Mouse (Mus musculus) neural tube, postnatal 0 days (tissue): ENCODE data around the gene Gm29797. TPM values are rescaled to one million over a fixed set of nuclear protein-coding genes. Genes with fewer than 3 reads are reported as not detected.

Experiments used
- polyA plus RNA-seq: library from polyadenylated mRNA; unstranded; fragments of >200 nt; fragmentation: Nextera tagmentation; extraction: Ambion mirVana; gene quantifications from 2 replicates; pipeline ENCODE4 v1.2.1, GENCODE M21; 2015

Gm29797 gene
- not detected in 2 replicates for polyA plus RNA-seq

DNA sequence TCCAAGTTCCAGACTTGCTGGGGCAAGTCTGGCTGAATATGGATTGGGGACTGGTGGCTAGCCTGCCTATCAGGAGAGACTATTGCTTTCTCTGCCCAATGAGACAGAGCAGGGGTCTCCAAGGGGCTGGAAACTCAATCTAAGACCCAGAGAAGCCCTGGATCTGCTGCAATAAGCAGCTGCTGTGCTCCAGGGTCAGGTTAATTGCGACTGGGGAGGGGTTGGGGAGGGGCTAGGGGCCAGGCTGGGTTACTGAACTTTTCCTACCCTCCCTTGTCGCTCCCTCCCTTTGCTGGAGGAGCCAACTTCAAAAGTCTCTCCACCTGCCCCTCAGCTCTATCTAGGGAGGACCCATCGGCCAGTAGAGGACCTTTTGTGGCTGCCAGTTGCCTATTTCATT is at the start of gene Gm29797:
Gene Gm29797 (plus strand): TSS at position 301 of the 400 bp plus-strand sequence.

DNA sequence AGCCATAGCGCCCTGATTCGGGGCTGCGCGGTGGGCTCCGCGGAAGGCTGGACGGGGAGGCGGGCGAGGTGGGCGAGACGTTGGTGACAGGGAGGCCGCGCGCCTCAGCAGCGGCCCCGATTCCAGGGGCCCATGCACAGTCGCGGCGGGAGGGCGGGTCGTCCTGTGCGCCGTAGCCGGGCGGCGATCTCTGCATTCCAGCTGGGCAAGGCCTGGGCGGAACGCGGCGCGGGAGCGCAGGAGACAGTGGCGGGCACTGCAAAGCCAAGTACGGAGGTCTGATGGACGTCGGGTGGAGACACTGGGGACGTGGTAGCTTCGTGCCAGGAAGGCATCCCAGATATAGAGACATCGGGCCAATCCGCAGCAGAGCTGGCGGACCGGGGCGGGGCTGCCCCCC is 14.5 kb downstream of the Gm29797 start, which contains the start of gene Sox18:
Gene Sox18 (minus strand): TSS at position 315 of the 400 bp plus-strand sequence.

DNA sequence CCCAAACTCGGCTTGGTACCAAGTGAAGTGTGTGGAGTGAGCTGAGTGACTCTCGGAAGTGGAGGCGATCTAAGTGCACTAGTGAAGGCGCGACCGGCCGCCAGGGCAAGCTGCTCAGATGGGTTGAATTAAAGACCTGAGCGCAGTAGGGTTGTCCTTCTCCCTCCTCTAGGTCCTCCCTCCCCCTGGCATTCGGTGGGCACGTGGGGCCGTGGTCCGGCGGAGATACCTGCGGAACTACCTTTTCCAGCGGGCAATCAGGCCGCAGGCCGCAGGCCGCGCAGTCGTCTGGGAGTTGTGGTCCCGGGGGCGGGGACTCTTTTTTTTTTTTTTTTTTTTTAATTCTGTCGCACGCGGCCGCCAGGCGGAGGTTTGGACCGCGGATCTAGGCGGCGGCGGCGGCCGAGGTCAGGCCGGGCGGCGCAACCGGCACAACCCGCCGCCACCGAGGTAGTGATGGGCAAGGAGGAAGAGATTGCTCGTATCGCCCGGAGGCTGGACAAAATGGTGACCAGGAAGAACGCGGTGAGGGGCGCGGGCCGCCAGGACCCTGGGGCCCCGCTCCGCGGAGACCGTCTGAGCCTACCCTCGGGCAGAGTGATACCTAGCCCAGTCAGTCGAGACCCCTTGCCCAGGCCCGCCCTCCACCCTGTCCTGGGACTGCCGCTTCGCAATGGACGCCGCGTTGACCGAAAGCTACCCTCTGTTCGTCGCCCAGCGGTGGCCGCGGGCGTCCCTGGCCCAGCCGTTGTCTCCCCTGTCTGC is 23.3 kb downstream of the Gm29797 start, which contains the start of gene Tcea2:
Gene Tcea2 (plus strand): TSS at position 360 of the 765 bp plus-strand sequence.

DNA sequence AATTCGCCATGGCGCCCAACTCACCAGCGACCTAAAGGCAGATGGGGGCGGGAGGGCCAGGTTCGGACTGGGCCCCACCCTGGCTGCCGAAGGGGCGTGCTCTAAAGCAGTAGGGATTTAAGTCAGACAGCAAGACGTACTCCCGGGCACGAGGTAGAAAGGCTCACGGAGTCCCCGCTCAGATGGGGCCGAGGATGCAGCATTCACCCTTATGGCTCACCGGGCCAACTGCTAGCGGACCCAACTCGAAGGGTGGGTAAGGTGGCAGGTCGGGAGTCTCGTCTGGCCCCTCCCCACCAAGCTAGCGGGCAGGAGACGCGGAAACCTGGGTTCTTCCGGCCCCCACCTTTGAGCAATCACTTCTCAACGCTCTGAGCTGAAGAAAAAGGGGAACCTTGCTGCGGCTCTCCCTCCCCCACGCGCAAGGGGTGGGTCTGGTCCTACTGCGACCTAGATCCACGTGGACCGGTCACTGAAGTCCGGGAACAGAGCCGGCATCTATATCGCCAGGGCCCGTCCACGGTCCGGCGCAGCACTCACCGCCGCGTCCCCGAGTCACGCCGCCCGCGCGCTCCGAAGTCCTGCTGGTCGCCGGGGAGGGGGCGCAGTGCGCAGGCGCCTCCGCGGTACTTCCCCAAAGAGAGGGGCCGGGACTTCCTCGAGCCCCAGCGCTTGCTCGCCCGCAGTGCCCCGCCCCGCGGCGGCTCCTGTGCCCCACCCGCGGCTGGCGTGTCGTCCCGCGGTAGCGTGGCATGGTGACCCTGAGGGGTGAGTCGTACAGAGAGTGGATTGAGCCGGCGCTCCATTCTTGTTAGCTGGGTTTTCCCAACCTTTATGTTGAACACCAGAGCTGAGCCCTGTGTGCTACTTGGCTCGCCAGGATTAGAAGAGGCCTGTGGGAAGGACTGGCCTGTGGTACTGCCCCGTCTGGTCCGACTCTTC is 36.8 kb downstream of the Gm29797 start, which contains the start of gene Rgs19:
Gene Rgs19 (minus strand): TSS at position 639 of the 942 bp plus-strand sequence.

DNA sequence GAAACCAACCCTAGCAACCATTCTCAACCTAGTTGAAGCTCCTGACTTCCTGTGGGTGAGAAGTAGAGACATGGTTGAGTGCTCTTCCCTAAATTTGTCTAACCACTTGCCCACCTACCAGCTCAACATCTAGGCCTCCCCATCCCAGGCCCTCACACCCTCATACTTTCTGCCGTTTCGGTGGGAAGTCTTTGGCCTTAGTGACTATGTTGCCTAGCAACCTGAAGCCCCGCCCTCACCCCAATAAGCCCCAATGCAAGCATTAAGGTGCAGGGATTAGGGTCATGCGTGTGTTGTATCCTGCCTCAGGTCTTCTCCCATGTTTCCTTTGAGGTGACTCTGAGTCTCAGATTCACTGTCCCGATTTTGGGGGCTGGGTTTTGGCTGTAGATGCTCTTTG is 41.4 kb downstream of the Gm29797 start, which contains the start of gene Lkaaear1:
Gene Lkaaear1 (minus strand): TSS at position 202 of the 400 bp plus-strand sequence.

Other genes with a start within 250 kb of the Gm29797 start
- gene Zbtb46, start 197.6 kb upstream of the Gm29797 start, polyA plus RNA-seq = 11.9 and 14.3 TPM in 2 replicates
- not detected in 2 replicates for gene Abhd16b, start 163.8 kb upstream of the Gm29797 start, polyA plus RNA-seq
- gene Tpd52l2, start 159.9 kb upstream of the Gm29797 start, polyA plus RNA-seq = 110 and 122 TPM in 2 replicates
- 256 and 272 TPM in 2 replicates for gene Dnajc5, start 136.5 kb upstream of the Gm29797 start, polyA plus RNA-seq
- gene Uckl1, start 72.1 kb upstream of the Gm29797 start, polyA plus RNA-seq = 40.5 and 51.8 TPM in 2 replicates
- gene Prpf6, start 65.2 kb upstream of the Gm29797 start, polyA plus RNA-seq = 38.9 and 44.0 TPM in 2 replicates
- gene Zfp512b, start 64.2 kb upstream of the Gm29797 start, polyA plus RNA-seq = 67.1 and 78.8 TPM in 2 replicates
- 125 and 145 TPM in 2 replicates for gene Samd10, start 57.8 kb upstream of the Gm29797 start, polyA plus RNA-seq
- gene Sox18, start 14.6 kb downstream of the Gm29797 start, polyA plus RNA-seq = 17.0 and 18.8 TPM in 2 replicates
- gene Tcea2, start 23.3 kb downstream of the Gm29797 start, polyA plus RNA-seq = 52.5 and 63.6 TPM in 2 replicates
- 62.4 and 72.0 TPM in 2 replicates for gene Rgs19, start 36.9 kb downstream of the Gm29797 start, polyA plus RNA-seq
- not detected in 2 replicates for gene Lkaaear1, start 41.4 kb downstream of the Gm29797 start, polyA plus RNA-seq
- gene Oprl1, start 58.0 kb downstream of the Gm29797 start, polyA plus RNA-seq = 72.5 and 79.2 TPM in 2 replicates
- gene Myt1, start 106.3 kb downstream of the Gm29797 start, polyA plus RNA-seq = 6.5 and 7.1 TPM in 2 replicates
- 23.8 and 24.2 TPM in 2 replicates for gene Pcmtd2, start 180.8 kb downstream of the Gm29797 start, polyA plus RNA-seq
- 61.6 and 65.3 TPM in 2 replicates for gene Polr3k, start 207.3 kb downstream of the Gm29797 start, polyA plus RNA-seq